Mouse (Mus musculus) thymus, adult 2 months (tissue): Measurements from ENCODE around the gene S100a16. TPM values are rescaled to one million over a fixed set of nuclear protein-coding genes. Genes with fewer than 3 reads are reported as not detected.

Experiments
- DNase-seq: peaks from one replicate; pipeline ENCODE4 v3.0.0; 2021
- H3K27ac ChIP-seq: fragments of 200-500 bp; 2 replicates; pipeline ENCODE4 v1.5.1; 2012; ENCODE audit warnings: low read length, control low read depth; ENCODE audit not compliant: control insufficient read depth, insufficient read depth
- H3K27me3 ChIP-seq: fragments of 200-500 bp; 2 replicates; pipeline ENCODE4 v1.6.1; 2012; ENCODE audit warnings: mild to moderate bottlenecking, low read length, moderate library complexity, mixed read lengths; ENCODE audit not compliant: control insufficient read depth, insufficient read depth
- H3K36me3 ChIP-seq: fragments of 200-500 bp; 2 replicates; pipeline ENCODE4 v1.6.1; 2012; ENCODE audit warnings: mild to moderate bottlenecking, low read length, moderate library complexity; ENCODE audit not compliant: control insufficient read depth, insufficient read depth
- H3K4me1 ChIP-seq: fragments of 200-500 bp; replicated peaks from 2 replicates; pipeline ENCODE4 v1.6.1; 2012; ENCODE audit warnings: low read length; ENCODE audit not compliant: control insufficient read depth, insufficient read depth
- H3K4me3 ChIP-seq: fragments of 200-500 bp; 2 replicates; pipeline ENCODE4 v1.5.1; 2012; ENCODE audit warnings: mild to moderate bottlenecking, low read length, control low read depth, moderate library complexity; ENCODE audit not compliant: control insufficient read depth, insufficient read depth
- CTCF ChIP-seq: fragments of 200-500 bp; IDR thresholded peaks from 2 replicates; pipeline ENCODE4 v1.5.1; 2012; ENCODE audit warnings: mild to moderate bottlenecking, control low read depth, low read length, moderate library complexity, borderline replicate concordance; ENCODE audit not compliant: control insufficient read depth, poor library complexity, insufficient read depth; ENCODE audit errors: extremely low read depth
- POLR2A ChIP-seq: fragments of 200-500 bp; IDR thresholded peaks from 2 replicates; pipeline ENCODE4 v1.6.1; 2012; ENCODE audit warnings: mild to moderate bottlenecking, low read length, control low read depth, moderate library complexity; ENCODE audit not compliant: control insufficient read depth, poor library complexity, insufficient read depth; ENCODE audit errors: extremely low read depth
- WGBS: fragments of 180-500 bp; shearing (Covaris S2); methylation state at CpG from one replicate; pipeline ENCODE4 v1.1.7; 2018; 5-methylcytosine and 5-hydroxymethylcytosine counted together
- polyA plus RNA-seq: library from polyadenylated mRNA; depleted of rRNA; stranded (reverse); fragments of >200 nt; gene quantifications from 2 replicates; pipeline ENCODE4 v1.2.3, GENCODE M21; 2012

S100a16 gene
- polyA plus RNA-seq, 1 experiment: 69.6 TPM

DNA sequence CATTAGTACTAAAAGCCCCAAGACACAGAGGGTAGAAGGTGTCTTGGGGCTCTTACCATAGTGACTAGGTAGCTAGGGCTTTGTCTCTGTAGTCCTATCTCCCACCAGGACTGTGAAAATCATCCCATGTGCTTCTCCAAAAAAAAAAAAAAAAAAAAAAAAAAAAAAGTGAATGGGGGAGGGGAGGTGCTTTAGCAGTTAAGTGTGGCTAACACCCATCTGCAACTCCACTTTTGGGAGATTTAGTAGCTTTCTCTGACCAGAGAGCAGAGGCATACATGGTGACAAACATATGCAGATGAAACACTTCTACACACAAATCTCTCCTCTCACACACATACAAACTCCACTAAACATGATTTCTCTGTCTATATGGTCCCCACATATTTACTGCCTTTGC lies 39.5 kb upstream of the S100a16 start:
- no peak for DNase-seq
- Histone ChIP-seq H3K36me3 (peaks cover 67% of the 10 kb centered on the region), H3K27me3 (no peaks in the 10 kb centered on the region), H3K27ac (no peak overlapping the region), H3K4me3 (no peak overlapping the region), H3K4me1 (no peaks in the 10 kb centered on the region)
- TF ChIP-seq POLR2A: no peak
- TF ChIP-seq CTCF: no peak

DNA sequence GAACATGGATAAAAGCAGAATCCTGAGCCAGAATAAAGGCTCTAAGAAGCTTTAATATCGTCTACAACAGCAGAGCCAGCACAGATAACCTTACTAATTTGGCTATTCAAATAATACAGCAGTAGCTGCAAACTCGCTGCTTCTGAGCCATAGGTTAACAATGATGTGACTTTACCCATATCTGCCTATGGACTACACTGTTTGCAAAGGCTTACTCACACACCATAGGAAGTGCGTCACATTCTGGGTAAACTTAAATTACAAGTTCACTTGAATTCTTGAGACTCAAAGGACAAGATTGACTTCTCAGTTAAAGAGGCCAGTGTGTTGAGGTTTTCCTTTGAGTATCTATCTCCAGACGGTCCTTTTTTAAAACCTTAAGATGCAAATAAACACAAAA lies 33.6 kb upstream of the S100a16 start:
- no peak for DNase-seq
- Histone ChIP-seq H3K27me3 (no peaks in the 10 kb centered on the region), H3K27ac (no peak overlapping the region), H3K4me1 (no peaks in the 10 kb centered on the region), H3K36me3 (peaks cover 83% of the 10 kb centered on the region), H3K4me3 (no peak overlapping the region)
- WGBS: 95% methylated on average over 4 of the region's 4 CpGs
- TF ChIP-seq POLR2A (no peak), CTCF (no peak)

DNA sequence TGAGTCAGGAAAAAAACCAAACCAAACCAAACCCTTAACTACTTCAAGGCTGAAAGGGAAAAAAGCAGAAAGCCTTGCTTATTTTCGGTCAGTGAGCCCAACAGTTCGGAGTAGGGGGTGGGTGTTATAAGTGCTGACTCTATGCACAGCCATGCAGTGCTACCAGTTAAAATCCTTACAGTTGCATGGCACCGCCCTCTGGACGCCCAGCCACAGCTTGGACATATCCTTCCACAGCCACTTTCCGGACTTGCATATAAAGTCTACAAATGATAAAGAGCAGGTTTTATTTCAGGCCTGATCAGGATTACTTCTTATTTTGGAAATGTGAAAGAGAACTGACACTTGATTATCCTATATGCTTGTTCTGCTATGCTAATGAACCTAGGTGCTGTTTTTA lies 31.8 kb upstream of the S100a16 start:
- Histone ChIP-seq H3K4me3 (no peak overlapping the region), H3K4me1 (no peaks in the 10 kb centered on the region), H3K27ac (no peak overlapping the region), H3K27me3 (no peaks in the 10 kb centered on the region), H3K36me3 (peaks cover 67% of the 10 kb centered on the region)
- no peak for DNase-seq
- WGBS: 97% methylated on average over 5 of the region's 5 CpGs
- TF ChIP-seq CTCF: no peak
- TF ChIP-seq POLR2A: no peak

DNA sequence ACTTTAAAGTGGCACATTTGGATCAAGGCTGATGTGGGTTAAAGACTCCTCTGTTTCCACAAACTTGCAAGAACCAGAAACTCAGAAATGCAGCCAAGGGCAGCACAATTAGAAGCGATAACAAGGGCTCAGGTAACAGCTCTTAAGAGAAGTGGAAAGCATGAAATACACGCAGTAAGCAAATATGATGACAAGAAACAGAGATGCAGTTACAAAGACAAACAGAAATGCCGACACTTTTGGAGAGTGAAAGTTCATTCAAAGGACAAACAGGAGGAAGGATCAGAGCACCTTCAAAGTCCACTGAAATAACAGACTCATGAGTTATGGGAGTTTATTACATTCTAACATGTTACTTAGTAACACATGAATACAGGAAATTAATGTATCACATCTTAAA lies 30.7 kb upstream of the S100a16 start:
- DNase-seq: no peak
- no peaks in the 10 kb centered on the region for H3K4me1 ChIP-seq
- 89% methylated on average over 3 of the region's 3 CpGs for whole genome bisulfite sequencing
- peaks cover 57% of the 10 kb centered on the region for H3K36me3 ChIP-seq
- TF ChIP-seq POLR2A (no peak), CTCF (no peak)
- no peak overlapping the region for H3K4me3 ChIP-seq
- H3K27ac ChIP-seq: no peak overlapping the region
- no peaks in the 10 kb centered on the region for H3K27me3 ChIP-seq

DNA sequence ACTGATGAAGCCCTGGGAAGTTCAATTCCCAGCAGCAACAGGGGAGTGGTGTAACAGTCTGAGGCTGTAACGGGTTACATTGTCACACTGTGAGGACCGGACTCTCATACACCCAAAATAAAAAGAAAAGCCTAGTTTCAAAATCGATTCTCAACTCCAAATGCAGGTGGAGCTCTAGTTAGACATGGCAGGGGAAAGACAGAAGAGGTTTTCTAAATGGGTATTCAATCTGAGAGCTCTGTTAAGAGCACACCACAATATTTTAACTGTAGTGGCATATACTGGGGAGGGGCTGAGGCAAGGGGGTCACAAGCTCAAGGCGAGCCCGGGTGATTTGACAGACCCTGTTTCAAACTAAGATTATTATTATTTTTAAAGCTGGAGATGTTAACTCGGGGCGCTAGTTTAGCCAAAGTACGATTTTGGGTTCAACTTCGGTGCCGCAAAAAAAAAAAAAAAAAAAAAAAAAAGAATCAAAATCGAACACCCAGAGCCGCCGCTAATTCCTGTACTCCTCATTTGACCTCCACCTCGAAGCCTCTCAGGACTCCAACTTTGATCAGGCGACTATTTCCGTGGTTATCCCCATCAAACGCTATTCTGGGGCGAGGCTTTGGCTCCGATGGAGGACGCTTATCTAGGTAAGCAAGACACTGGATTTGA lies 28.6 kb upstream of the S100a16 start:
- Histone ChIP-seq H3K27ac (peak overlapping the region; percentile 19; the same call in 1 of the 2 replicates), H3K27me3 (no peaks in the 10 kb centered on the region), H3K4me1 (no peaks in the 10 kb centered on the region), H3K36me3 (peaks cover 36% of the 10 kb centered on the region), H3K4me3 (peak overlapping the region; percentile 95)
- no peak for TF ChIP-seq POLR2A
- TF ChIP-seq CTCF: 0 out of 2 replicates have a peak, but pooled peaks have one; percentile 35
- WGBS: 2% methylated on average over 20 of the region's 20 CpGs
- DNase-seq: no peak

DNA sequence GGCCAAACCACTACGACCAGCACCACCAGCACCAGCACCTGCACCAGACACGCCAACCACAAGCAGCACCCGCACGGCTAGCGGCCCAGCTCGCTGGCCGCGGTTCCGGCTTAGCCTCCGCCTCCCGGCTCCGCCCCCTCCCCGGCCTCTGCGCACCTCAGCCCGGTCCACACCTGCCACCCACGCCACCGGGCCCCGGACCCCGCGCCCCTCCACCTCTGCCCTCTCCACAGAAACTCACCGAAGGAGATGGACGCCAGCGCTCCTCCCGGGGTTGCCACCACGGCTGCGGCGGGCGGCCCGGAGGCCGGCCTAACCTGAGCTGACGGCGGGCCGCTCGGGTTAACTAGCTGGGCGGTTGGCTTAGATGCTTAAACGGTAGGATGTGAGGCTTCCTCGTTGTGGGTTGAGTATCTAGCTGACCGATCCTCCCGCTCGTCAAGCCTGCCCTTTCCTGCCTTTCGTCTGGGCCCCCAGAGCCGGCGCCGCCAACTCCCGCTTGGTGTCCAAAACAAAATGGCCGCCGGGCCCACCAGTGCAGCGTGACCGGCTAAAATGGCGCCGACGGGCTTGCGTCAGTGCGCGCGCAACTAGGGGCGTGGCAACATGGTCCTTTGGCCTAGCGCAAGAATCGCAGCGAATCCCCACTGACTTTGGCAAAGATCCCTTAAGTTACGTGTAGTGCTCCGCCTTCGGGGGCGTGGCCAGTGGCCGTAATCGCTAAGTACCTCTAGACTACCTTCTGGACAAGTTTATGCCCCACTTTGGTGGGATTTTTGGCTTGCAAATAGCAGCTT lies 27.9 kb upstream of the S100a16 start, which contains the start of gene Chtop:
Chtop (minus strand) TSS at position 549 of the 797 bp plus-strand sequence.
- WGBS: under 1% methylated on average over 66 of the region's 66 CpGs
- peak within 1 kb of the TSS; percentile 95 for H3K4me3 ChIP-seq
- peak; percentile 53 for TF ChIP-seq POLR2A
- 0 out of 2 replicates have a peak, but pooled peaks have one; percentile 14 for TF ChIP-seq CTCF
- peak within 1 kb of the TSS; percentile 19; the same call in 1 of the 2 replicates for H3K27ac ChIP-seq
- DNase-seq: peak; percentile 99
- no peaks in the 10 kb centered on the region for H3K27me3 ChIP-seq
- peaks cover 6% of the 10 kb centered on the region; the same call in 1 of the 2 replicates for H3K4me1 ChIP-seq
- H3K36me3 ChIP-seq: peaks cover 29% of the 10 kb centered on the region
